Mouse (Mus musculus) T-helper 2 cell (primary cell): ENCODE results near the gene Tmem131l.
"Not testable (repeated sequence)": the region's sequence is repeated elsewhere in the genome, so short reads cannot be mapped to it uniquely, and the experiment has no call there.

Source experiments
- in situ Hi-C: fragments of 300-600 bp; cut with MboI, MseI; formaldehyde crosslinking; loops from one replicate; pipeline ENCODE4 v1.15.1; 2025; ENCODE audit warnings: high pct_unique_total_duplicates

Tmem131l gene

GRCm38 (mm10) chr3:83867026-83867425, 172.9 kb downstream of the Tmem131l start:
- in situ Hi-C loops, result not testable (repeated sequence)

GRCm38 (mm10) chr3:83865216-83865615, 174.8 kb downstream of the Tmem131l start:
- in situ Hi-C loops, result no loop called here

- in situ Hi-C loops, result no loop called here
Observed at GRCm38 (mm10) chr3:83864064-83864548, 175.9 kb downstream of the Tmem131l start.

- in situ Hi-C loops, result no loop called here
Observed at GRCm38 (mm10) chr3:83862956-83863355, 177.0 kb downstream of the Tmem131l start.

- in situ Hi-C loops, result no loop called here
Observed at GRCm38 (mm10) chr3:83859595-83859994, 180.4 kb downstream of the Tmem131l start.

- in situ Hi-C loops, result no loop called here
Observed at GRCm38 (mm10) chr3:83859071-83859470, 180.9 kb downstream of the Tmem131l start.

- in situ Hi-C loops, result no loop called here
Observed at GRCm38 (mm10) chr3:83857621-83858020, 182.4 kb downstream of the Tmem131l start.

- in situ Hi-C loops, result no loop called here
Observed at GRCm38 (mm10) chr3:83855643-83856042, 184.3 kb downstream of the Tmem131l start.

- in situ Hi-C loops, result no loop called here
Observed at GRCm38 (mm10) chr3:83849341-83849740, 190.6 kb downstream of the Tmem131l start.
